Mouse (Mus musculus) left cerebral cortex, adult 18-20 months (tissue): Measurements from ENCODE around the gene 4933424G06Rik. TPM values are rescaled to one million over a fixed set of nuclear protein-coding genes. Genes with fewer than 3 reads are reported as not detected.

Experiments used
- microRNA-seq, 2 experiments: library from miRNA; unstranded; fragments of <30 nt; microRNA quantifications; one replicate each; pipeline ENCODE4 v1.2.0; 2021
- total RNA-seq, 2 experiments: library from RNA; stranded (reverse); gene quantifications; 2 replicates each; pipeline ENCODE4 v1.2.3; 2021

Gene 4933424G06Rik
- total RNA-seq, 2 experiments from 2014 or later: 1.5 TPM; not detected in 1

Small RNA genes within 50 kb of the gene (microRNA-seq; reads per million reads assigned to microRNA genes)
- gene Gm24133: 0 reads per million in 2 experiments

Other genes with a start within 250 kb of the 4933424G06Rik start
- gene Cnnm4, start 238.5 kb upstream of the 4933424G06Rik start, total RNA-seq: 10 to 100 TPM; 12.4 TPM
- gene Cnnm3, start 198.3 kb upstream of the 4933424G06Rik start, total RNA-seq: 10 to 100 TPM; 31.7 to 34.6 TPM
- gene Ankrd23, start 173.3 kb upstream of the 4933424G06Rik start, total RNA-seq: 1 to 10 TPM; 5.4 to 5.9 TPM
- gene Gm42417, start 170.7 kb upstream of the 4933424G06Rik start, total RNA-seq: under 1 TPM in 1 of 2 experiments, not detected in 1; 0.77 TPM
- 10 to 100 TPM; 11.5 to 11.9 TPM for gene Ankrd39, start 162.7 kb upstream of the 4933424G06Rik start, total RNA-seq
- 10 to 100 TPM; 20.5 to 21.0 TPM for gene Sema4c, start 151.8 kb upstream of the 4933424G06Rik start, total RNA-seq
- gene Fam178b, start 27.0 kb upstream of the 4933424G06Rik start, total RNA-seq: not detected
- gene Cox5b, start 18.7 kb upstream of the 4933424G06Rik start, total RNA-seq: 100 to 1,000 TPM; 586 to 651 TPM
- gene Actr1b, start 4.3 kb downstream of the 4933424G06Rik start, total RNA-seq: 100 to 1,000 TPM; 338 to 340 TPM
- 1 to 10 TPM; 1.3 to 2.1 TPM for gene Zap70, start 51.6 kb downstream of the 4933424G06Rik start, total RNA-seq
- gene Tmem131, start 233.5 kb downstream of the 4933424G06Rik start, total RNA-seq: 10 to 100 TPM; 51.7 to 55.0 TPM